14 mouse cellular contexts compared by ENCODE assay signal in the genomic region with DNA sequence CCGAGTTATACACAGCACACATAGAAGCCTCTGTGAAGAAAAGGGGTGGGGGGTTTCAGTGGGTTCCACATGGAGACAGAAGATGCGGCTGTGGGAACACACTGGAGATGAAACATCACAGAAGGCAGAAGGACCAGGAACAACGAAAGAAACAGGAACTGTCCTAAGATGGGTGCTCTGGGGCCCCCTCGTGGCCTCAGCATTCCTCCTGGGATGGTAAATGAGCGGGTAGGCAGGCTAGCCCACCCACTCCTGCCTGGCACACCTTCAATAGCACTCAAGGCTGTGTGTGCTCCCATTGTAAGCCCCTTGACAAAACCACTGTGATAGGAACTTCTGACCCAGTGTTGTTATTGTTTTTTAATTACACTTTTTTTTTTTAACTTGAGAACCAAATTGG.
DNase-seq lines count a peak whose midpoint lies in the region; ATAC-seq and TF ChIP-seq lines count a peak whose summit lies in the region.
"Had no signal": no experiment of that assay in that cellular context is flagged by ENCODE, and none has a peak within 500 bp of the region (broad histone marks: within the 10 kb centered on the region; RNA-seq: fewer than 3 reads in every experiment).

No protein-coding gene starts in this region.

- 47% methylated on average over 5 of the region's 5 CpGs for WGBS in kidney, postnatal 0 days
- 41% methylated on average over 5 of the region's 5 CpGs for WGBS in kidney, embryonic 16.5 days

- H3K36me3 ChIP-seq in kidney, postnatal 0 days (ENCODE audit: insufficient read depth, low read length), result no peaks in the 10 kb centered on the region
- no peaks in the 10 kb centered on the region for H3K36me3 ChIP-seq in kidney, embryonic 16.5 days (ENCODE audit: insufficient read depth, low read length)
- H3K36me3 ChIP-seq: hindbrain, embryonic 15.5 days; midbrain, embryonic 13.5 days had no signal

- H3K4me2 ChIP-seq in kidney, postnatal 0 days (ENCODE audit: low read length), result no peak overlapping the region
- H3K4me2 ChIP-seq in kidney, embryonic 16.5 days (replicated peaks; ENCODE audit: low read depth, low read length), result no peak overlapping the region
- H3K4me2 ChIP-seq: hindbrain, embryonic 15.5 days; midbrain, embryonic 13.5 days had no signal

- peak; percentile 34 to 55 for DNase-seq in cerebellum, postnatal 14 days
- no peak for DNase-seq in cerebellum, postnatal 4 days (ENCODE audit: low spot score in 2 of 2)
- no peak for DNase-seq in kidney, postnatal 0 days (ENCODE audit: low spot score)
- peak; percentile 30 to 53 for DNase-seq in right cerebral cortex, adult 2 months (ENCODE audit: low spot score in 2 of 2)
- no peak for DNase-seq in right cerebral cortex, postnatal 36 days (ENCODE audit: low spot score in 2 of 2)
- peak; percentile 77 for DNase-seq in brain, embryonic 14.5 days (ENCODE audit: low read depth)
- no peak for DNase-seq in heart, adult 18-20 months
- DNase-seq: adrenal gland, adult 2 months; gastrocnemius, postnatal 14 days; kidney, postnatal 10 days; layer of hippocampus, postnatal 36 days had no signal

- no peak for ATAC-seq in kidney, postnatal 0 days (replicated peaks; ENCODE audit: low FRiP score, low read depth)
- ATAC-seq in kidney, embryonic 16.5 days (ENCODE audit: low FRiP score, low TSS enrichment), result no peak
- ATAC-seq: midbrain, embryonic 13.5 days had no signal

- no peak for TF ChIP-seq POLR2A in brain, embryonic 14.5 days (IDR thresholded peaks at IDR 0.05; ENCODE audit: borderline replicate concordance, extremely low read depth, insufficient read depth, insufficient read length, poor library complexity, severe bottlenecking)

- H3K9ac ChIP-seq in kidney, postnatal 0 days (ENCODE audit: low read depth, low read length), result no peak overlapping the region
- H3K9ac ChIP-seq in kidney, embryonic 16.5 days (replicated peaks; ENCODE audit: low read length), result no peak overlapping the region
- H3K9ac ChIP-seq: hindbrain, embryonic 15.5 days; midbrain, embryonic 13.5 days had no signal

- H3K27me3 ChIP-seq in kidney, postnatal 0 days (ENCODE audit: insufficient read depth, low read length), result 0 out of 2 replicates have a peak, but pooled peaks cover 3% of the 10 kb centered on the region
- peaks cover 17% of the 10 kb centered on the region for H3K27me3 ChIP-seq in kidney, embryonic 16.5 days (ENCODE audit: insufficient read depth, low read length)
- H3K27me3 ChIP-seq: hindbrain, embryonic 15.5 days had no signal

- no peak overlapping the region for H3K4me3 ChIP-seq in kidney, postnatal 0 days (replicated peaks; ENCODE audit: low read depth, low read length)
- H3K4me3 ChIP-seq in kidney, embryonic 16.5 days (ENCODE audit: low read length), result no peak overlapping the region
- H3K4me3 ChIP-seq: hindbrain, embryonic 15.5 days; midbrain, embryonic 13.5 days had no signal

- TF ChIP-seq CTCF in kidney, postnatal 0 days (IDR thresholded peaks at IDR 0.05; ENCODE audit: low read depth), result peak; percentile 48; the same call in 1 of the 2 replicates
- peak; percentile 49; the same call in 1 of the 2 replicates for TF ChIP-seq CTCF in brain, embryonic 14.5 days (IDR thresholded peaks at IDR 0.05; ENCODE audit: borderline replicate concordance, extremely low read depth, insufficient read depth, insufficient read length)

- H3K9me3 ChIP-seq in kidney, postnatal 0 days (replicated peaks; ENCODE audit: low read length), result no peaks in the 10 kb centered on the region
- no peaks in the 10 kb centered on the region for H3K9me3 ChIP-seq in kidney, embryonic 16.5 days (ENCODE audit: low read length)
- H3K9me3 ChIP-seq: hindbrain, embryonic 15.5 days; midbrain, embryonic 13.5 days had no signal

- H3K4me1 ChIP-seq in kidney, postnatal 0 days (replicated peaks; ENCODE audit: insufficient read depth, low read length), result no peaks in the 10 kb centered on the region
- no peaks in the 10 kb centered on the region for H3K4me1 ChIP-seq in kidney, embryonic 16.5 days (ENCODE audit: insufficient read depth, low read length)
- H3K4me1 ChIP-seq: hindbrain, embryonic 15.5 days had no signal

- no peak overlapping the region for H3K27ac ChIP-seq in kidney, postnatal 0 days
- H3K27ac ChIP-seq in kidney, embryonic 16.5 days (ENCODE audit: low read length), result no peak overlapping the region
- H3K27ac ChIP-seq: hindbrain, embryonic 15.5 days; midbrain, embryonic 13.5 days had no signal

Comparison
In these comparisons a context has a peak if more than half of its experiments do, and no peak if none do; other contexts are left out.
1. DNase-seq: peak in cerebellum, postnatal 14 days (2 of 2), right cerebral cortex, adult 2 months (2 of 2) and brain, embryonic 14.5 days (single experiment); none in cerebellum, postnatal 4 days (0 of 2), kidney, postnatal 0 days (single experiment), right cerebral cortex, postnatal 36 days (0 of 2) and heart, adult 18-20 months (0 of 2).